Mouse (Mus musculus): ENCODE measurements around the gene Hsf2bp.

Gene Hsf2bp

DNA sequence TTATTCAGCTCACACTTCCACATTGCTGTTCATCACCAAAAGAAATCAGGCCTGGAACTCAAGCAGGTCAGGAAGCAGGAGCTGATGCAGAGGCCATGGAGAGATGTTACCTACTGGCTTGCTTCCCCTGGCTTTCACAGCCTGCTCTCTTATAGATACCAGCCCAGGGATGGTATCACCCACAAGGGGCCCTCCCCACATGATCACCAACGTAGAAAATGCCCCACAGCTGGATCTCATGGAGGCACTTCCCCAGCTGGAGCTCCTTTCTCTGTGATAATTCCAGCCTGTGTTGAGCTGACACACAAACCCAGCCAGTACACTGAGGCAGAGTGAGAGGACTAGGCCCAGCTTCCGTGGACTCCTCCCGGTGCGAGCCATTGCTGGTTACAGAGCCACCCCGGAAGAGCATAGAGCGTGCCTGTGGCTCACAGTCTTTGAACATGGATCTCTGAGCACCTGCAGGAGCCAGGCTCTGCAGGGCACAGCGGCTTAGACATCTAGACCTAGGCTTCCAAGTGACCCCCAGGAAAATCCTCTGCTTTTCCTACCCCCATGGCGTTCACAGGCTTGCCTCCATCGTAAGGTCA is 130.9 kb downstream of the Hsf2bp start:
- no peak for DNase-seq (ENCODE audit: low spot score)

DNA sequence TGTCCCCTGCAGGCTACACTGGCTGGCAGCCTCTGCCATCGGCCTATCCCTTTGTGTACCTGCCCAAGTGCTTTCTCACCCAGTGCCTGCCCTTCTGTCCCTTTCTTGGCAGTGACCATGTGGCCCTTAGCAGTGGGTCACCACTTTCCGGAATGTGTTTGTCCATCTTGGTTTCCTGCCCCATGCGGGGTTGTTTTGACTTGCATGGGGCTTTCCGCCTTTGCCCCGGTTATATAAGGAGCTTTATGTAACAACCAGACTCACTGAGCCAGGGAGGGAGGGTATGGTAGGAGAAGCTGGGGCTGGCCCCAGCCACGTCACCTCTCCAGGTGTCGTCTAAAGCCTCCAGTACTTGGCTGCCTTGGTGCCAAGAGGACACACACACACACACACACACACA is 132.1 kb downstream of the Hsf2bp start:
- no peak for DNase-seq (ENCODE audit: low spot score)

DNA sequence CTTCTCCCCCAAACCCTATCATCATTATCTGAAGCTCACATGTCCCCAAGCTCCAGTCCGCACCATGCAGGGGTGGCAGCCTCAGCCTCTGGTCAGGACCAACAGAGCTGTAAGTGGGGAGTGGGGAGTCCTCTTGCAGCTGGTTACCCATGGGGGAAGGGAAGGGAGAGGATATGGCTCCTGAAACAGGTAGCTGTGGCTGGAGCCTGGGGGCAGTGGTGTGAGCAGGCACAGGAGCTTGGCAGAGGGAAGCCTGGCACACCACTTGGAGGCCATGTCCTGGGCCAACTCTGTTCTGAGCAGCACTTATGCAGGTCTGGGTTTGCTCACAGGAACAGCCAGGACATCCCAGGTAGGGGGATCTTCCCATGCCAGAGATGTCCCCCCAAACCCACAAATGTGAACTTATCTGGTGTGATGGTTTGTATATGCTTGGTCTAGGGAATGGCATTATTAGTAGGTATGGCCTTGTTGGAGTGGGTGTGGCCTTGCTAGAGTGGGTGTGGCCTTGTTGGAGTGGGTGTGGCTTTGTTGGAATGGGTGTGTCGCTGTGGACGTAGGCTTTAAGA is 133.4 kb downstream of the Hsf2bp start:
- no peak for DNase-seq (ENCODE audit: low spot score)

GRCm38 (mm10) chr17:31901461-31902204 is 134.5 kb downstream of the Hsf2bp start:
- DNase-seq (ENCODE audit: low spot score): no peak

GRCm38 (mm10) chr17:31898941-31899340 is 137.2 kb downstream of the Hsf2bp start:
- DNase-seq (ENCODE audit: low spot score): no peak

DNA sequence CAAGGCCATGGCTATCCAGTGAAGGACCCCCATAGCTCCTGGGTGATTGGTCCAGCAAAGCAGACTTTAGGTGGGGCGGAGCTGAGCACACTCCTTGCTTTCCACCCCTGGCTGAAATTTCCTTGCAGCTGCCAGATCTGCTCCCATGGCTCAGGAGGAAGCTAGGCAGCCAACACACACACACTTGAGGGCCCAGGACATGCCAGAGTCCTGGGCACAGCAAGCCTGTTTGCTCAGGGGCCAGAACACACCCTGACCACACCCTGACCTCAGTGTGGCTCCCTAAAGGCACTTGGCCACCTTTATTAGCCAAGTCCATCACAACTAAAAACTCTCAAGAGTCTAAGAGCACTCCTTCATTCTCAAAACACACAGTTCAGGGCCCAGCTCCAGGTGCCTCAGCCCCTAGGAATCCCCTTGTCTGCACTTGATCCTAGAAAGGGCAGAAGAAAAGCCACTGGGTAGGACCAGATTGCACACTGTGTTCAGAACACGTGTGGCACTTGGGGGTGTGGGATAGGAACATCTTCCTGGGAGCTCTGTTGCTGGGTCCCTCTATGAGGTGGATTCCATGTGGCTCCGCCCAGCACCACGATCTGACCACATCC is 138.9 kb downstream of the Hsf2bp start:
- DNase-seq (ENCODE audit: low spot score): no peak

GRCm38 (mm10) chr17:31896751-31897150 is 139.4 kb downstream of the Hsf2bp start:
- DNase-seq (ENCODE audit: low spot score): no peak

- DNase-seq (ENCODE audit: low spot score): no peak
Observed at GRCm38 (mm10) chr17:31896311-31896710, 139.8 kb downstream of the Hsf2bp start.

Measured in left cerebral cortex, adult 11 months (tissue).